ENCODE assay signal across 28 mouse cellular contexts in the genomic region with DNA sequence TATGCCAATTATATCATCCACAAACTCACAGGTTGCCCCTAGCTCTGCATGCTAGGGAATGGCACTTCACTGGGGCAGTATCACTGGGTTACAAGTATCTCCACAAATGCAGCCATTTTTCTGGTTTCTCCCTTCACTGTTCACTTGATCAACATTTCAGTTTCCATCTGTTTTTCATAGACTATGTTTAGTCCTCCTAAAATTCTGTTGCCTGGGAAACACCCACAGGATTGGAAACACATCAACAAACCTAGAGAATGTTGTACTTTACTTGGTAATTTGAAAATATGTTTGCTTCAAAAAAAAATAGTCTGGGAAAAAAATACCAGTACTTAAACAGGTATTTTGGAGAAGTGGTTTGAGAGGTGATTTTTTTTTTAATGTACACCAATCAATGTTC.
DNase-seq lines count a peak whose midpoint lies in the region; ATAC-seq and TF ChIP-seq lines count a peak whose summit lies in the region.
"Had no signal": no experiment of that assay in that cellular context is flagged by ENCODE, and none has a peak within 500 bp of the region (broad histone marks: within the 10 kb centered on the region; RNA-seq: fewer than 3 reads in every experiment).

No protein-coding gene starts in this region.

- no peak overlapping the region for H3K4me2 ChIP-seq in midbrain, embryonic 13.5 days (replicated peaks)
- H3K4me2 ChIP-seq: heart, embryonic 13.5 days; hindbrain, embryonic 14.5 days; intestine, embryonic 15.5 days; kidney, embryonic 15.5 days; limb, embryonic 12.5 days; midbrain, embryonic 12.5 days; neural tube, embryonic 13.5 days had no signal

- H3K4me3 ChIP-seq in cortical plate, adult 2 months (ENCODE audit: insufficient read depth, low read length), result no peak overlapping the region
- H3K4me3 ChIP-seq in layer of hippocampus, adult 2 months, result no peak overlapping the region
- no peak overlapping the region for H3K4me3 ChIP-seq in midbrain, embryonic 13.5 days (replicated peaks)
- H3K4me3 ChIP-seq: heart, embryonic 13.5 days; intestine, embryonic 15.5 days; kidney, embryonic 15.5 days; limb, embryonic 12.5 days; midbrain, embryonic 12.5 days; neural tube, embryonic 13.5 days had no signal

- no peak for TF ChIP-seq CTCF in cortical plate, adult 2 months (IDR thresholded peaks at IDR 0.05; ENCODE audit: extremely low read depth, insufficient read depth, low read length)
- TF ChIP-seq CTCF in layer of hippocampus, adult 2 months (conservative IDR thresholded peaks at IDR 0.05), result no peak

- H3K9me3 ChIP-seq in midbrain, embryonic 13.5 days, result no peaks in the 10 kb centered on the region
- H3K9me3 ChIP-seq: heart, embryonic 13.5 days; intestine, embryonic 15.5 days; kidney, embryonic 15.5 days; limb, embryonic 12.5 days; midbrain, embryonic 12.5 days; neural tube, embryonic 13.5 days had no signal

- no peak for ATAC-seq in midbrain, embryonic 13.5 days
- ATAC-seq: forebrain, embryonic 16.5 days; intestine, embryonic 15.5 days; lung, postnatal 0 days had no signal

- TF ChIP-seq POLR2A in cortical plate, adult 2 months (IDR thresholded peaks at IDR 0.05; ENCODE audit: extremely low read depth, insufficient read depth, low read length), result no peak

- no peak overlapping the region for H3K9ac ChIP-seq in midbrain, embryonic 13.5 days (replicated peaks)
- H3K9ac ChIP-seq: heart, embryonic 13.5 days; hindbrain, embryonic 14.5 days; intestine, embryonic 15.5 days; kidney, embryonic 15.5 days; limb, embryonic 12.5 days; liver, embryonic 14.5 days; midbrain, embryonic 12.5 days; neural tube, embryonic 13.5 days had no signal

- H3K27me3 ChIP-seq in midbrain, embryonic 13.5 days, result no peaks in the 10 kb centered on the region
- H3K27me3 ChIP-seq: CH12.LX; heart, embryonic 13.5 days; intestine, embryonic 15.5 days; kidney, embryonic 15.5 days; limb, embryonic 12.5 days; midbrain, embryonic 12.5 days; neural tube, embryonic 13.5 days had no signal

- H3K27ac ChIP-seq in cortical plate, adult 2 months (ENCODE audit: insufficient read depth, low read length), result peak overlapping the region; percentile 81
- H3K27ac ChIP-seq in layer of hippocampus, adult 2 months, result peak overlapping the region; percentile 77
- no peak overlapping the region for H3K27ac ChIP-seq in midbrain, embryonic 13.5 days
- H3K27ac ChIP-seq: heart, embryonic 13.5 days; hindbrain, embryonic 14.5 days; intestine, embryonic 15.5 days; kidney, embryonic 15.5 days; limb, embryonic 12.5 days; liver, embryonic 14.5 days; midbrain, embryonic 12.5 days; neural tube, embryonic 13.5 days; stomach, postnatal 0 days had no signal

- peaks cover 2% of the 10 kb centered on the region; the same call in 1 of the 2 replicates for H3K4me1 ChIP-seq in cortical plate, adult 2 months (ENCODE audit: control insufficient read depth, insufficient read depth, low read length)
- H3K4me1 ChIP-seq in midbrain, embryonic 13.5 days (replicated peaks), result no peaks in the 10 kb centered on the region
- H3K4me1 ChIP-seq: heart, embryonic 13.5 days; intestine, embryonic 15.5 days; kidney, embryonic 15.5 days; limb, embryonic 12.5 days; midbrain, embryonic 12.5 days; neural tube, embryonic 13.5 days had no signal

- no peaks in the 10 kb centered on the region for H3K36me3 ChIP-seq in midbrain, embryonic 13.5 days
- H3K36me3 ChIP-seq: heart, embryonic 13.5 days; intestine, embryonic 15.5 days; kidney, embryonic 15.5 days; limb, embryonic 12.5 days; midbrain, embryonic 12.5 days; neural tube, embryonic 13.5 days had no signal

- DNase-seq in frontal cortex, postnatal 36 days (ENCODE audit: low spot score in 2 of 2), result peak; percentile 7 to 43
- no peak for DNase-seq in frontal cortex, postnatal 25 days (ENCODE audit: low spot score in 2 of 2)
- DNase-seq in layer of hippocampus, adult 2 months (ENCODE audit: low spot score in 2 of 2), result peak; percentile 36 to 55
- peak; percentile 22 to 29 for DNase-seq in left cerebral cortex, adult 9 months (ENCODE audit: low spot score in 2 of 2)
- DNase-seq in lung, adult 18-20 months, result no peak
- no peak for DNase-seq in urinary bladder, postnatal 14 days (ENCODE audit: low spot score)
- DNase-seq: adrenal gland, postnatal 25 days; cerebellum, adult 11-12 months; cerebellum, postnatal 36 days; gastrocnemius, postnatal 10 days; heart, adult 11 months; heart, postnatal 36 days; kidney, postnatal 4 days; thymus, postnatal 14 days had no signal

Comparison
In these comparisons a context has a peak if more than half of its experiments do, and no peak if none do; other contexts are left out.
1. DNase-seq: peak in frontal cortex, postnatal 36 days (2 of 2), layer of hippocampus, adult 2 months (2 of 2) and left cerebral cortex, adult 9 months (2 of 2); none in frontal cortex, postnatal 25 days (0 of 2), lung, adult 18-20 months (0 of 2) and urinary bladder, postnatal 14 days (single experiment).